Mouse (Mus musculus) ovary, adult 18-20 months (tissue): ENCODE results near the gene Syne2.

Source experiments
- DNase-seq: peaks from one replicate; pipeline ENCODE4 v3.0.0; 2022; ENCODE audit warnings: low spot score, mixed read lengths

The Syne2 gene

DNA sequence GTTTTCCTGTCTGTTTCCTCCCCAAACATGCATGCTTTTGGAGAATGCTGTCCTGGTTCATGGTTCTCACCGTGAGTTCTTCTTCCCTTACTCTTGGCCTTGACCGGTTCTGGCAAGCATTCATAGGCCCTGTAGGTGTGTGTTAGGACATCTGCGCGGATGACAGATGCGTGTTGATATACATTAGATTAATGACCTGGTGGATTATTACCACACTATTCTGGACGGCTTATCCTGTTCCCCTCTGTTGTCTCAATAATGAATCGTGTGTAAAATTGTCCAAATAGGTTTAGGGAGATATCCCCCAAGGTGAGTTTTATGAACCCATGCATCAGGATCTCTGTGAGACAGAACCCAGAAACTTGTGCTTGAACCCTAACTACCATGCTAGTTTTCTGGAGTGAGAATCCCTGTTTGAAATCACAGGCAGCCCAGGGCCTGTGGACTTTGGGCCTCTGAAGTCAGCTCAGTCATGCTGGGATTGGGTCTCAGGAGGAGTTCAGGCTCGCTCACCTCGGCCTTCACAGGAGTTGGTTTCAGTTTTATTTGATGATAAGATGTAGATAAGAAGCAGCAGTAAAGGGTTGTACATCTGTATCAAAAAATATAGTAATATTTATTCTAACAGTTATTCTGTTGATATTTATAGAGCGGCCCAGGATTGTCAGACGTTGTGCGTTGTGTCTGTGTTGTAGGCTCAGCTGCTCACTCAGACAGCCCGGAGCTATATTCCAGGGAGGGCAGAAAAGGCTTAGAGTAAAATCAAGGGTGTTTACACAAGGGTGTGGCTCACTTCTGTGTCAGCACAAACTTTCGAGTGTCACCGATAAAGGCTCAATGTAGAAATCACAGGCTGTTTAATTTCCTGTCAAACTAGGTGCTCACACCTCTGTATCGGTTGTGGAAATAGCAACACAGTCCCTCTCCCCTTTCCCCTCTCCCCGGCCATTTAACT is 48.8 kb downstream of the Syne2 start:
- no peak for DNase-seq

DNA sequence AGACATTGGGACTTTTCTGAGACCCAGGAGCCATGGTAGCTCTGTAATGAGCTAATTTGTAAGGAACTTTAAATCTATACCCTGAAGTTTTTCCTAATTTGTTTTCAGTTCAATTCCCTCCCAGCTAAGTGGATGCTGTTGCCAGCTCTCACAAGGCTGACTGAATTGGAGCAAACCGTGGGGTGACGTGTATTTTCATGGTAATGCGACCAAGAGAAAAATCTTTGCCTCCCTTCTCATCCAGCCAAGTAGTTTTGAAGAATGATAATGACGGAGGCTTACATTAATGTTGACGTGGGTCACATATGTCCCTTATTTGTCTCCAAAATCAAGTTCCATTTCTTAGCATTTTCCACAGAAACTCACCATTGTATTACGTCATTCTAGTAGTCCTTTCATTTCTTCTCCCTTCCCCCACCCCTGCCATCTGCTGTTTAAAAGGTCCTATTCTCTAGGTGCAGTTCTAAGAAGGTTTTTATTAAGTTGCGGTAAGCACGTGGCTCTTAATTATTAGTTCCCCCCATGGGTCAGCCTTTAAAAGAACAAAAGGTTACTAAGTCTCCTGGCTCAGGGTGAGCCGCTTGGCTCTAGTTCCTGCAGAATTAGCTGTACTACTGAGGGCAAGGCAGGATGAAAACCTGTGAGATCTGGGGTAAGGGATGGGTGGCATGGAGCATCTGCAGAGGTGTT is 55.8 kb downstream of the Syne2 start:
- DNase-seq: no peak

GRCm38 (mm10) chr12:75874287-75874994 is 56.5 kb downstream of the Syne2 start:
- DNase-seq: no peak

DNA sequence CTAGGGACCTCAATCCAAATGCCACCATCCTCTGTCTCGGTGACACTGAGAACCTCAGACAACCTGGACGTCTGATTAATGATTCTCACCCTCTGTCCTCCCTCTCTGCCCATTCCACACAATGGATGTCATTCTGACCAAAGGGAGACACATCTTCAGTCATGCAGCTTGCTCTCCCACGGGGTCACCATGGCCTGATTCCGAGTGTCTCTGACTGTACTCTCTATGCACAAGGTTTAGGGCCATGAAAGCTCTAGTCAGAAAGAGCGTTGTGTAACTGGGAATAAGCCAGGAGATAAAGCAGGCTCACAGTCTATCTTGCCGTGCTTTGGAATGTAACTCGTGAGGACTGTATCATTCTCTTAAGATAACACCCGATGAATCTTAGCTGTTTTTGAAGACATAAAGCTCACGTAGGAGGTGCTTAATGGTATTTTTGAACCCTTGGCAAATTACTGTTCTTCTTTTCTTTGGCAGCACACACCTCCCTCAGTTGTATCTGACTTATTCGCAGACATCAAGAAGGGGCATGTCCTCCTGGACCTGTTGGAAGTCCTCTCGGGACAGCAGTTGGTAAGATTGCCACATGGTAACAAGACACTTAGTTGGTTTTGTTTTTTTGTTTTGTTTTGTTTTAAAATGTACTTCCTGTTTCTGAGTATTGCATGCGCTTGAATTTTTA is 61.8 kb downstream of the Syne2 start:
- peak; percentile 77 for DNase-seq

DNA sequence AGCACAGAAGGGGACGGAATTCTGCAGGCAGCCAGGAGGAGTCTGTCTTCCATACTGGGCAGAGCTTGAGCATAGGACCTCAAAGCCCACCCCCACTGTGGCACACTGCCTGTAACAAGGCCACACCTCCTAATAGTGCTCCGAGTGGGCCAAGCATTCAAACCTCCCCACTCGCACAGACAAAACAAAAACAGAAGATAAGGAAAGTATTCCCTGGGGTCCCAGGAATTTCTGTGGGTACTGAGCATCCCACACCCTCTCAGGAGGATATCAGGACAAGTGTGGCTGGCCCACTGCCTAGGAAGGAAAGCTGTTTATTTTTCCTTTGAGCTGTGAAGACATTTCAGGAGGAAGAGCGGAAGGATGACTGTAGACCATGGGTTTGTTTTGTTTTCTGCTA is 63.6 kb downstream of the Syne2 start:
- peak; percentile 70 for DNase-seq

- DNase-seq: no peak
These were observed 68.2 kb downstream of the Syne2 start for GRCm38 (mm10) chr12:75886161-75886560.

DNA sequence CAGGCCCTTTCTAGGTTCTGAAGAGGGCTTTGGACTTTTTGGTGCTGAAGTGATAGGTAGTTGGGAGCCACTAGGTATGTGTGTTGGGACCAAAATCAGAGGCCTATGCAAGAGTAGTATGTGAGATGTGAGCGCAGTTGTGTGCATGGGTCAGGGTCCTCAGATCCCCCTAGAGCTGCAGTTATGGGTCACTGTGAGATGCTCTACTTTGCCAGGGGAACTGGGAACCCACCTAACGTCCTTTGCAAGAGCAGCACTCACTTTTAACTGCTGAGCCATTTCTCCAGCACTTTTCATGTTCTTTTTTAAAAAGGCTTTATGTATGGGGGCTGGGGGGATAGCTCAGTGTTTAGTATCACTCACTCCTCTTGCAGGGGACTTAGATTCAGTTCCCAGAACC is 69.0 kb downstream of the Syne2 start:
- DNase-seq: no peak

- DNase-seq: no peak
These were observed 70.8 kb downstream of the Syne2 start for GRCm38 (mm10) chr12:75888721-75889120.

GRCm38 (mm10) chr12:75891206-75891605 is 73.3 kb downstream of the Syne2 start:
- DNase-seq: no peak

GRCm38 (mm10) chr12:75893392-75893791 is 75.5 kb downstream of the Syne2 start:
- no peak for DNase-seq

GRCm38 (mm10) chr12:75894316-75894997 is 76.5 kb downstream of the Syne2 start:
- no peak for DNase-seq

GRCm38 (mm10) chr12:75894998-75895331 is 77.0 kb downstream of the Syne2 start:
- no peak for DNase-seq

GRCm38 (mm10) chr12:75897793-75898192 is 79.9 kb downstream of the Syne2 start:
- DNase-seq: no peak

GRCm38 (mm10) chr12:75901721-75902120 is 83.8 kb downstream of the Syne2 start:
- no peak for DNase-seq

DNA sequence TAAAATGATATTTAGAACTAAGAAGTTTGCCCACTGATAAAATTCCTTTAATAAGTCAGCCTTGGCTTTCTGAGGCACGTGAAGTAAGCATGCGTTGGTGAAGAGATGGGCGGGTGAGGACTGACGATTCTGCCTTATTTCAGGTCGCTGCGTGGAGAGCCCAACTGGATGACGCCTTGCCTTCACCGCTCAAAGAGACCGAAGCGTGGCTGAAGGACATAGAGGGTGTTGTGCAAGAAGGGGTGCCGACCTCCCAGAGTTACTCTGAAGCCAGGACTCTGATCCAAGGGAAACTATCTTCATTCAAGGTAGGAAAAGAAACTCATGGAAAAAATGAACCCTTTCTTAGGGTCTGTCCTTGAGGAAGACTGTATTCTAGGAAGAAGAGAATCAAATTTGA is 86.1 kb downstream of the Syne2 start:
- DNase-seq: no peak

GRCm38 (mm10) chr12:75905304-75905703 is 87.4 kb downstream of the Syne2 start:
- no peak for DNase-seq

DNA sequence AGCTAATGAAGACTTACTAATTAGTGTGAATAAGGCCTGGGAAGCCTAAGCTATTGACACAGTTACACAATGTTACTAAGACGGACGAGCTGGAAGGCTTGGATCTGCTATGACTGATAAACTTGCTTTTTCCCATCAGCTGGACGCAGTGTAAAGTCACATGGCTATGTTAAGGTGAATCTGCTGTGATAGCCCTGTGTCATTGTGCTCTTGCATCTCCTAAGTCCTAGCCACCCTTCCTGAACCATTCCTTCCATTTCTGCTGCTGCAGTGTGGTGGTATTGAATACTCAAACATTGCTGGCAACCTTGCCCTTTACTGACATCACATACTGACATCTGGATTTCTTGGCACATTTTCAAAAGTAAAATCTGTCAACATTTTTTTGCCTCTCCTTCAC is 90.5 kb downstream of the Syne2 start:
- no peak for DNase-seq

DNA sequence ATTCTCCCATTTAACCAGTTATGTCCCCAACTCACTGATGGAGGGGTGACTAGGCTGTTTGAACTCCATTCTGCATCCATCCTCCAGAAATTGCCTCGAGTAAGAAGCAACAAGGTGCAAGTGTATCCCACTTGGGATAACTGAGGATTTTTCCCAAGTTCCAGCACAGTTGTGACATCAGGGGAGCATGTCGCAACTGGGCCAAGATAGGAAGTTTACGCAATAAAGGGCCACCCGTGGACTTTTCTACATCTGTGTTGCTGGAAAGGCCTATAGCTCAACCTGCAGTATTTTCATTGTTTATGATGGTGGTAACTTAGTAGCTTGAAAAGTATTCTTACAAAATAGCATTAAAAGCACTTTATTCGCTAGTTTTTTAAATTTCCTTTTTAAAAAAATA is 97.8 kb downstream of the Syne2 start:
- no peak for DNase-seq

- no peak for DNase-seq
These were observed 100.5 kb downstream of the Syne2 start for GRCm38 (mm10) chr12:75918415-75918814.

DNA sequence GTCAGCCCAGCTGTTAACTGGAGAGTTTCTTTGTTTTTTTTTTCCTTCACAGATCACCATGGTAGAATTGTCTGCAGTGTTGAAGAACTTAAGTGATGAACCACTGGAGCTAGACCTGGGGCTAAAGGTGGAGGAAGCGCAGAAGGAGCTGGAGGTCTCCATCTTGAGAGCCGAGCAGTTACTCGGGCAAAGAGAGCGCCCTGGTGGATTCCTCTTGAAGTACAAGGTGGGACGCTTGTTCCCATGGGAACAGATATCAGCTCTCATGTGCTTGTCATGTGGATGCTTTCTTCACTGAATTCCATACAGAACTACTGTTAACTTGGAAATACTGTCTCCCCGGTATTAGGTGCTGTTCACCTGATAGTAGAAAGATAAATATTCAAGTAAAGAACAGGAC is 101.0 kb downstream of the Syne2 start:
- no peak for DNase-seq

- DNase-seq: no peak
These were observed 105.0 kb downstream of the Syne2 start for GRCm38 (mm10) chr12:75922900-75923299.

DNA sequence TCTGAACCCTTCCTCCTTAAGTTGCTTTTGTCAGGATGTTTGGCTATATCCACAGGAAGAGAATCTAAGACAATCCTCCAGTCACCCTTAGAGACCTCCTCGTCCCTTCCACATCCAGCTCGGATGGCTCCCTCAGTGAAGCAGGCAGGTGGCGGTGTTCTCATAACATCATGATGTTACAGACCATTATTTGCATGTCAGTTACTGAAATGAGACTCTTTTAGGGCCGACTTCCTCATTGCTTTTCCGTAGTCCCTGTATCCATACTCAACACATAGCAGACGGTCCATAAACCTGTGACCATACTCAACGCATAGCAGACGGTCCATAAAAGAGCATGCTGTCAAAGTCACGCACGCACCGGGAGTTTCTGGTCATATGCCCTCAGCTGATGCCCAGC is 106.9 kb downstream of the Syne2 start:
- DNase-seq: no peak
